Mouse (Mus musculus) lung, adult 2 months (tissue): ENCODE data around the gene Nol7.

Source experiments
- CTCF ChIP-seq: fragments of 200-500 bp; IDR thresholded peaks from 2 replicates; pipeline ENCODE4 v1.5.1; 2011; ENCODE audit warnings: mild to moderate bottlenecking, low read length, control low read depth; ENCODE audit not compliant: insufficient read depth
- POLR2A ChIP-seq: fragments of 200-500 bp; IDR thresholded peaks from 2 replicates; pipeline ENCODE4 v1.6.1; 2011; ENCODE audit warnings: low read depth, mild to moderate bottlenecking, control low read depth, low read length, borderline replicate concordance; ENCODE audit errors: extremely low read depth

DNA sequence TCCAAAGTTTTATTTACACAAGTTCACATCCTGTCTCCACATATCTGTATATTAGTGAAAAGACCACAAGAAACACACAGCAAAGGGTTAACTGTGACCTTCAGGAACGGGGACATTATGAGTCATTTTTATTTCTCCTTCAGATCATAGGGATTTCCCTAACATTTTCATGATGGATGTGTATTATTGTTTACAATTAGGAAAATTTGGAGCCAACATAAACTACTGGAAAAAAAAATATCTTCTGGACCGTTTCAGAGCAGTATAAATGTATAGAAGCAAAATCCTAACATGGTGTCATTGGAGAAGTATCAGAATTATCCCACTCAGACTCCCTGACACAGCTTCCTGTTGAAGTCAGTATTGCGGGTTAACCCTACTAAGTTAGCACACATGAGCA lies 18.2 kb upstream of the Nol7 start:
- TF ChIP-seq POLR2A (no peak), CTCF (no peak)
